8 mouse cellular contexts compared by ENCODE assay signal in the genomic region with DNA sequence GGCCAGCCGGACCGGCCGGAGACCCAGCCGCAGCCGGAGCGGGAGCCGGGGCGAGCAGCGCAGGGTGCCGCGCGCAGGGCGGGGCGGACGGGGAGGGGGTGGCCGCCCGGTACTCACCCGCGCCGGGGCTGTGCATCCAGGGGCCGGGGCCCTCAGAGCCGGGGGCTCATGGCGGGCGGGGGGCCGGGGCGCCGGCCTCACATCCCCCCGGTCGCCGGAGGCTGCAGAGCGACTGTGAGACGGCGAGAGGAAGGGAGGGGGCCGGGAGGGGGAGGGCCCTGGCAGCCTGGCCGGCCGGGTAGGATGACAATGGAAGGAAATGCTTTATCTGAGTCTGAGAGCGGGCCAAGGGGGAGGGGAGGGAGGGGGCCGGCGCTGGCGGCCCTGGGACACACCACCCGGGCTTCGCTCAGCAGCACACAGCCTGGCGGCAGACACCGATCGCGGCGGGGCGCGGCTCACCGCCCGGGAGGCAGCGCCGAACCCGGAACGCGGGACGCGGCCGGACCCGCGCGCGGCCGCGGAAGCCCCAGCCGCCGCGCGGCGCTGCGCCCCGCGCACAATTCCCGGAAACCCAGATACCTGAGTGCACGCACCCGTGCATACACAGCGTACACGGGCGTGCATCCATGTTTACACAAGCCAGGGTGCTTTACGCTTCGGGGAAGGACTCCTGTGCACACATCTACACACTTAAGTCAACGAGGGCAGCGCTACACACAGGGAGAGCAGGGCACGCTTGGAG. TPM values are rescaled to one million over a fixed set of nuclear protein-coding genes. Genes with fewer than 3 reads are reported as not detected.
DNase-seq lines count a peak whose midpoint lies in the region; ATAC-seq and TF ChIP-seq lines count a peak whose summit lies in the region.

No protein-coding gene starts in this region.

- WGBS in forebrain, embryonic 12.5 days, result under 1% methylated on average over 63 of the region's 84 CpGs
- WGBS in hindbrain, embryonic 10.5 days, result under 1% methylated on average over 81 of the region's 84 CpGs
- under 1% methylated on average over 74 of the region's 84 CpGs for WGBS in limb, embryonic 10.5 days
- WGBS in spleen, adult 2 months, result 1% methylated on average over 73 of the region's 84 CpGs

- ATAC-seq in frontal cortex, adult (ENCODE audit: low TSS enrichment), result peak; percentile 45
- peak; percentile 57 for ATAC-seq in cerebellum, adult (ENCODE audit: insufficient number of reproducible peaks, low FRiP score, low TSS enrichment)
- peak; percentile 90 for ATAC-seq in forebrain, embryonic 12.5 days (ENCODE audit: low FRiP score)

- no peak for DNase-seq in frontal cortex, adult 2 months (ENCODE audit: extremely low spot score in 1 of 2, low spot score in 1 of 2)
- DNase-seq in hindbrain, embryonic 10.5 days (ENCODE audit: low spot score), result peak; percentile 86
- peak; percentile 83 for DNase-seq in limb, embryonic 10.5 days (ENCODE audit: low spot score)
- peak; percentile 81 for DNase-seq in mesoderm, embryonic 11.5 days (ENCODE audit: low read depth, low spot score)
- DNase-seq in spleen, adult 2 months (ENCODE audit: low read depth in 1 of 2, low spot score in 2 of 2), result peak in 1 of 2 experiments; percentile 50

- no peaks in the 10 kb centered on the region for H3K36me3 ChIP-seq in forebrain, embryonic 12.5 days (replicated peaks)
- H3K36me3 ChIP-seq in hindbrain, embryonic 10.5 days, result peaks cover 4% of the 10 kb centered on the region
- H3K36me3 ChIP-seq in limb, embryonic 10.5 days, result peaks cover 3% of the 10 kb centered on the region
- no peaks in the 10 kb centered on the region for H3K36me3 ChIP-seq in spleen, adult 2 months (ENCODE audit: control insufficient read depth, insufficient read depth, low read length)

- peak; percentile 53 for TF ChIP-seq POLR2A in spleen, adult 2 months (IDR thresholded peaks at IDR 0.05; ENCODE audit: low read depth, low read length)

- peaks cover 52% of the 10 kb centered on the region for H3K4me1 ChIP-seq in forebrain, embryonic 12.5 days
- peaks cover 78% of the 10 kb centered on the region for H3K4me1 ChIP-seq in hindbrain, embryonic 10.5 days (replicated peaks)
- H3K4me1 ChIP-seq in limb, embryonic 10.5 days, result peaks cover 65% of the 10 kb centered on the region
- H3K4me1 ChIP-seq in spleen, adult 2 months (ENCODE audit: control insufficient read depth, insufficient read depth, insufficient read length), result peaks cover 48% of the 10 kb centered on the region; the same call in 1 of the 2 replicates

- H3K9ac ChIP-seq in forebrain, embryonic 12.5 days, result peak overlapping the region; percentile 99

- H3K4me2 ChIP-seq in forebrain, embryonic 12.5 days, result peak overlapping the region; percentile 85

- no peaks in the 10 kb centered on the region for H3K9me3 ChIP-seq in forebrain, embryonic 12.5 days
- no peaks in the 10 kb centered on the region for H3K9me3 ChIP-seq in hindbrain, embryonic 10.5 days
- H3K9me3 ChIP-seq in limb, embryonic 10.5 days (replicated peaks), result no peaks in the 10 kb centered on the region

- H3K27me3 ChIP-seq in forebrain, embryonic 12.5 days, result peaks cover 25% of the 10 kb centered on the region; the same call in 1 of the 2 replicates
- peaks cover 18% of the 10 kb centered on the region for H3K27me3 ChIP-seq in hindbrain, embryonic 10.5 days (ENCODE audit: insufficient read depth, poor library complexity, severe bottlenecking)
- 0 out of 2 replicates have a peak, but pooled peaks cover 2% of the 10 kb centered on the region for H3K27me3 ChIP-seq in limb, embryonic 10.5 days (ENCODE audit: low read depth, poor library complexity, severe bottlenecking)
- H3K27me3 ChIP-seq in spleen, adult 2 months (ENCODE audit: control insufficient read depth, insufficient read depth, low read length), result no peaks in the 10 kb centered on the region

- peak overlapping the region; percentile 93 for H3K27ac ChIP-seq in forebrain, embryonic 12.5 days
- peak overlapping the region; percentile 99 for H3K27ac ChIP-seq in hindbrain, embryonic 10.5 days
- H3K27ac ChIP-seq in limb, embryonic 10.5 days, result peak overlapping the region; percentile 100
- peak overlapping the region; percentile 93 for H3K27ac ChIP-seq in spleen, adult 2 months (ENCODE audit: insufficient read depth, low read length)

- H3K4me3 ChIP-seq in forebrain, embryonic 12.5 days (replicated peaks), result peak overlapping the region; percentile 91
- H3K4me3 ChIP-seq in hindbrain, embryonic 10.5 days, result peak overlapping the region; percentile 91
- peak overlapping the region; percentile 80 for H3K4me3 ChIP-seq in limb, embryonic 10.5 days
- peak overlapping the region; percentile 73 for H3K4me3 ChIP-seq in spleen, adult 2 months (ENCODE audit: extremely low read depth, insufficient read depth, insufficient read length)

- no peak for TF ChIP-seq CTCF in spleen, adult 2 months (IDR thresholded peaks at IDR 0.05; ENCODE audit: extremely low read depth, insufficient read depth, insufficient read length, insufficient replicate concordance)

RNA-seq across cellular contexts. Expression of a gene that starts 12.9 kb away (rescaled TPM):
- polyA plus RNA-seq in frontal cortex, adult 2 months (2012; rRNA removed), result 50.2 and 57.5 TPM in 2 replicates
- polyA plus RNA-seq in forebrain, embryonic 12.5 days (2016; fragmentation: Nextera tagmentation; extraction: Ambion mirVana), result 23.7 and 24.1 TPM in 2 replicates
- polyA plus RNA-seq in hindbrain, embryonic 10.5 days (2016; fragmentation: Nextera tagmentation; extraction: Ambion mirVana), result 25.7 and 32.7 TPM in 2 replicates
- polyA plus RNA-seq in limb, embryonic 10.5 days (2016; fragmentation: Nextera tagmentation; extraction: Ambion mirVana), result 28.5 and 32.1 TPM in 2 replicates
- polyA plus RNA-seq in spleen, adult 2 months (2012; rRNA removed), result 104 and 137 TPM in 2 replicates

RNA-seq across cellular contexts. Expression of a gene that starts 53.1 kb away (rescaled TPM):
- polyA plus RNA-seq in frontal cortex, adult 2 months (2012; rRNA removed), result 107 and 117 TPM in 2 replicates
- polyA plus RNA-seq in forebrain, embryonic 12.5 days (2016; fragmentation: Nextera tagmentation; extraction: Ambion mirVana), result 36.6 and 38.1 TPM in 2 replicates
- polyA plus RNA-seq in hindbrain, embryonic 10.5 days (2016; fragmentation: Nextera tagmentation; extraction: Ambion mirVana), result 28.8 and 31.3 TPM in 2 replicates
- 17.0 and 23.5 TPM in 2 replicates for polyA plus RNA-seq in limb, embryonic 10.5 days (2016; fragmentation: Nextera tagmentation; extraction: Ambion mirVana)
- 94.0 and 117 TPM in 2 replicates for polyA plus RNA-seq in spleen, adult 2 months (2012; rRNA removed)

Comparison
In these comparisons a context has a peak if more than half of its experiments do, and no peak if none do; other contexts are left out.
1. DNase-seq: peak in hindbrain, embryonic 10.5 days (single experiment), limb, embryonic 10.5 days (single experiment) and mesoderm, embryonic 11.5 days (single experiment); none in frontal cortex, adult 2 months (0 of 2).
2. Peak in every context shown above with its lines, with median percentiles within 50 percentile points of each other: ATAC-seq, H3K27ac ChIP-seq and H3K4me3 ChIP-seq.